Mouse (Mus musculus) kidney, postnatal 10 days (tissue): ENCODE results near the gene Etv6.

ENCODE experiments used
- DNase-seq: peaks from one replicate; pipeline ENCODE4 v3.0.0; 2021; ENCODE audit warnings: mixed read lengths

The Etv6 gene

DNA sequence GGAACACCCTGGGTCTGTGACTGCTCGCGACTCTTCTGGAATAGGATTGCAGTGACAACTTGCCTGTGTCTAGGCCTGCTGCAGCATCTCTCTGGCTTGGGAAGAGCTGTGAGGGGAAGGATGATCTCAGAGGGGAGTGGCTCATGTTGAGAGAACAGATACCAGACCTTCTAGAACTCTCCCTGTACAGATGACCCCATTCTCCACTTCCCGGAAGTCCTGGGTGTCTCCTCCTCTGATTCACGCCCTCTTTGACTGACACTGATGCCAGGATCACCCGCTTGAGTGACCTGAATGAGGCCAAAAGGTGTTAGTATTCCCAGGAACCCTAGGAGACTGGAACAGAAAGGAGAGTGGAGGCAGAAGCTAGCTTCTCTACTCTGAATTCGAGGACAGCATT lies 137.9 kb downstream of the Etv6 start:
- no peak for DNase-seq

DNA sequence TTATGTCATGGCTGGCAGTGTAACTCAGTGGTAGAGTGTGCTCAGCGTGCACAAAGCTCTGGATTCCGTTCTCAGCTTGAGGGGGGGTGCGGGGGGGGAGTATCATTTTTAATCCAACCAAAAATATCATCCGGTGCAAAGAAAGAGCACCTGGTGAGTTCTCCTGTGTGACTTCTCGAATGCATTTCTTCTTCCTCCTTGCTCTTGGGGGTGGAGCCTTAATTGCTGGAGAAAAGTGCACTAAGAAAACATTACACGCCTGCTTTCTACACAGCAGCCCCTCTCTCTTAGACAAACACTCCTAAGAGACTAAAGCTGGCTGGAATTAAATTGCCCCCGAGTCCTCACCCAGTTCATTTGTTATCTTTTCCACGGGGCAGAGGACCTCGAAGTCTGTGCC lies 139.6 kb downstream of the Etv6 start:
- no peak for DNase-seq

DNA sequence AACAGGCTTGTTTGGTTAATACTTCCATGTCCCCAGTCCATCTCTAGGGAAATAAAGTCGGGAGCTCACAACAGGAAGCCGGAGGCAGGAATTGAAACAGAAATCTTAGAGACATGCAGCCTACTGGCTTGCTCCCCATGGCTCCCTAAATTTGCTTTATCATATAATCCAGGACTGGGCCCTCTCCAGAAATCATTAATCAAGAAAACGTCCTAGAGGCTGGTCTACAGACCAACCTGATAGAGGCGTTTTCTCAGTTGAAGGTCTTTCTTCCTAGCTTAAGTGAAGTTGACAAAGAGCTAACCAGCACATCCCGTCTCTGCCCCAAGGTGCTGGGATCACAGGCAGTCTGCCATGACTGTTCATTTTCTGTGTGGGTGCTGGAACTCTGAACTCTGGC lies 141.7 kb downstream of the Etv6 start:
- no peak for DNase-seq

DNA sequence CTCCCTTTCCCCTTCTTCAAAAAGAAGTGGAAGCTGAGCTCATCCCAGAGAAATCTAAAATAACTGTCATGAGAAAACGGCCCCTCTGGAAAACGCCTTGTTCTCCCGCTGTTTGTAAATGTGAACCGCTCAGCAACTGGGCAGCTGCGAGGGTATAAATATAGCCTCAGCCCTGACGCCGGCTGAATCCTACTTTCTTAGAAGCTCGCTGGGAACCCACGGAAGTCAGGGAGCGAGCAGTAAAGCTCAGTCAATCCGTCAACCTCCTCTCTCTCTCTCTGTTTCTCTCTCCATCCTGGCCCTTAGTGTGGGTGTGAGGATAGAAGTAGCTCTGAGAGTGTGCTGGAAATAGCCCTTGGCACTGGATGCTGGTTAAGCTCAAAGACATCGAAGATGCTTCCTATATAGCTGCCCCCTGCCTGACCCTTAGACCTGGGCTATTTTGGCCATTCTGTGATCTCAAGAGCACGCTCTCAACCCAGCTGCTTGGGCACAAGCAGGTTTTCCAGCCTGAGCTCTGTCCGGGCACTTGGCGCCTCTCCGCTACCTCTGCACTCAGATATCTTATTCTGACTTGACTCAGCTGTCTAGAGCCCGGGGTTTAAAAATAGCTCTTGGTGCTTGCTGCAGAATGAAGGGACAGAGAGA lies 146.9 kb downstream of the Etv6 start:
- DNase-seq = peak; percentile 38

DNA sequence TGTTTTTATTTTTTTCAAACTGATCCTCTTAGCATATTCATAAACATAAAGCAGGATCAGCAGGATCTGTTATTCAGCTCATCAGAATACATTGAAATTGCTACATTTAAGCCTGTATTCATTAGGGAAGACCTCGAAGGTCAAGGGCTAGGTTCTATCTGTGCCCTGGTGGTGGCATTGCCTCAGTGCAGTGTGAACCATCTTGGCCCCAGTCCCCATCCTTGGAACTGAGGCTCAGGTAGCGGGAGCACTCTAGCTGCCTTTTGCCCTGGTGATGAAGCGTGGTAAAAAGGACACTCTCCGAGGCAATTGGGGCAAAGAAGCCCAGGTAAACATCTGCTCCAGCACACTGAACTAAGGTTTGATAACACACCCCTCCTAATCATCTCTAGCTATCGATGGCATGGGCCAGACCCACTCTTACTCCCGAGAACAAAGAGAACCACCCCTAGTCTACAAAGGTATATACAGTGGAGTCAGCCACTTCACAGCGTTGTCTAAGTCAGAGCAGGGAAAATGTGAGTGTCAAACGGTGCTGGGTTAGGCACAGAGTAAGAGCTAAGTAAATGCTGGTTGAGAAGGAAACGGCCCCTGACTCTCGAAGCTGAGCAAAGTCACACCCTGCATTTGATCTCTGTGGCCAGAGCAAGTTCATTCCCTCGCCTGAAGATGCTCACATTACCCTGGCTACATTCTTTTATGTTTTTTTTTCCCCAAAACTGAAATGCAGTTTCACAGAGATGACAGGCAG lies 148.3 kb downstream of the Etv6 start:
- DNase-seq = no peak

DNA sequence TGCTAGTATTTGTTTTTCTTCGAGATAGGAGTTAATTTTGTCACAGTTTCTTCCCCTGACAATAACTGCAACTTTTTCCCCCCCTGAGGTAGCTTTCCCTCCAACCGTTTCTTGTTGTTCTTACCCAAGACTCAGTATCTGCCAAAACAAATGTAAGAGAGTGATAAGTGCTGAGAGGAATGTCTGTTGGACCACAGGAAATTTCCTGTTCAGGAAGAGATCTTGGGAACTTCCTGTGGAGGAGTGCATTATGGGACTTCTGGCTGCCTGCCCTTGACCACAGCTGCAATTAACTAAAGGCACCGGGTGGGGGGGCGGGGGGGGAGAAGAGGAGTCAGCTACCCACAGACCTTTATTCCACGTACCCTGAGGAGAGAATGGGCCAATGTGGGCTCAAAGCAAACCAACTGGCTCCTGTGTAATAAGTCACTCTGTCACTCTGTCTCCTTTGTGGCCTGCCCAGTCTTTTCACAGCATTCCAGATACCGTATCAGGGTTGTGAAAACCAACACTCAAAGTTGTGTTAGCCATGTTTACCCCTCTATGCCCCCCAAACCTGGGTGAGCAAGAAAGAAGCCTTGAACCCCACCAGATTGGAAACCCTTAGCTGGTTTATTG lies 150.9 kb downstream of the Etv6 start:
- peak; percentile 86 for DNase-seq

DNA sequence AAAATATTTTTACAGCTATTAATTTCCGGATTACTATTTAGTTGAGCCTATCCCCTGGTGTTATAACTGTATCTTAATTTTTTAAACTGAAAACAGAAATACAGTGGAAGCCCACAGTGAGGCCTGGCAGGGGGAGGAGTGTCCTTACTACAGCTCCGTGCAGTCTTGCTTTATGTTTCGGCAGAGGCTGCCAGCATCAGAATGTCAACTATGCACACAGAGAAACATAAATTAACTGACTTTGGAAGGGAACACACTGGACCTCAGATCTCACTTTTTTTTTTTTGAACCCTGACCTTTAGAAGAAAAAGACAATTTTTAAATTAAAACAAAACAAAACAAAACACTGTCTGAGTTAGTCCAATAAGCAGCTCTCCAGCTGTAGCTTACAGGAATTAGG lies 153.2 kb downstream of the Etv6 start:
- no peak for DNase-seq

DNA sequence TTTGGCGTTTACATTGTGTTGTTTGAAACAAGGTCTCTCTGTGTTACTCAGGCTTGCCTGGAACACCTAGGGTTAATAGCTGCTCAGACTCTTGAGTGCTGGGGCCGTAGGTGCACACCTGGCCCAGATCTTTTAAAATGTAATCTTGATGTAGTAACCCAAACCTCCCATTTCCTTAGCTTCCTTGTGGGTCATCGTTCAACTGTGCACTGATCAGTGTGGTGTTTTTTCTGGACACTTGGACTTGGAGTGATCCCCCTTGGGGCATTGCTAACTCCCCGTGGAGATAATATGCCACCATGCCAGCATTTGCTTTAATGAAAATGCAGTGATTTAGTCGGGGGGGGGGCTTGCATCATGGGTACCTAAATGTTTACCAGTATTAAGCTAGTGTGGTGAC lies 153.7 kb downstream of the Etv6 start:
- no peak for DNase-seq

DNA sequence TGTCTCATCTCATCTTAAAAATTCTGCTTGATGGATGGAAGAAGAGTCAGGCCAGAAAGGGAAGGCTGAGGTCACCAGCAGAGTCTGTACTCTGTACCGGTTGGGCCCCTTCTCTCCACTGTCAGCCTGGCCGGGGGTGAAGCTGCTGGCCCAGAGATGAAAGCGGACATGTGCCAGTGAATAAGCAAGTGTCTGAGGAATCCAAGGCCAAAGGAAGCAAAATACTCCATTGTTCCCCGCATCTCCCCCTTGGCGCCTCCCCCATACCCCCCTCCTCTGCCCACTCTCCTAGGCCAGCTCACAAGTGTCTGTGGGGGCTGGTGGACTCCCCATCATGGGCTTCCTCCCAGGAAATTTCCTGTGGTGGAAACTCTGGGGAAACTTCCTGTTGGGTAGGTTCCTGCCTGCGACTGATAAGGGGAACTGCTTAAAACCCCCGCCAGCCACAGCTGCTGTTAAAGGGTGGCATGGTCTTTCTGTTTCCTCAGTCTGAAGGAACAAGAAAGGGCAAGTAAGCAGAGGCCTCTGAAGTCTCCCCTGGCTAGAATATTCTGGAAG lies 154.2 kb downstream of the Etv6 start:
- DNase-seq = peak; percentile 53

DNA sequence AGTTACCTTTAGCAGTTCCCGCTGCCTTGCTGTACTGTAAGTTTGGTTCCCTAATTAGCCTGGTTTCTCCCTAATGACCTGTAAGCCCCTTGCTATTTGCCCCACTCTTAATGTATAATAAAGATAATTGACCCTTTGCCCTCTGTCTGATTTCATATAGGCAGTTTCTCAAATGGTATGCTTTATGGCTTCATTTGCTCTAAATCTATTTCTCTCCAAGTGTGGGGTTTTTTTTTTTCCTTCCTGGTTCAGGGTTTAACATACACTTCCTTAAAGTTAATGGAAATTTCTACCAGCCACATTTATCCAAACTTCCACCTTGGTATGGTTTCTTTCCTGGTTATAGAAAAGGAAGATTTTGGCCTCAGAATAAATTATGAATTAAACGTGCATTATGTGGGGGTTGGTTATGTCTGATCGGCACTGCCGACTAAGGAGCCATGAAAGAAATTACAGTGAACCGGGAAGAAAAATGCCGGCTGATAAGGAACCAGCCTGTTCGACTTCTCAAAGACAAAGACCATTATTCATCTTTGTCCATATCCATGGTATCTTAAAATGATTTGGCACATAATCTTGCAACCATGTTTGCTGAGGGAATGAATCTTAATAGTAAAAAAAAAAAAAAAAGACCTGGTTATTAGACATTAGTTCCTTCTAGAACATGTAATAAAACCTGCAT lies 155.2 kb downstream of the Etv6 start:
- no peak for DNase-seq

DNA sequence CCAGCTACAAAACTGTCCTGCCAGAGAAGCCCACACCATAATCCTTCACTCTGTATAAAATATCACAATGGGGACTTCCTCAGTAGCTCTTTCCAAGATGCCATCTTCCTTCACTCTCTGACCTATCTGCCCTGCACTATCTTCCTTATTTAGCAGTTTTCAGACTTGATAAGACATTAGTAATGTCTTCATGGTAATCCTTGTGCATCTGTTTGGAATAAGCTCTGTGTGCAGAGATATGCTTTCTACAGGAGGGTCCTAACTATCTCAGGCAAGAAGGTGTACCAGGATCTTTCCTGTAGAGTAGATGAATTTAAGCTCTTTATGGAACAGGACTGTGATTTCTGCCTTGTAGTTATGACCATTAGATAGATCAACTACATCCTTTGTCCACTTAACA lies 157.2 kb downstream of the Etv6 start:
- no peak for DNase-seq

DNA sequence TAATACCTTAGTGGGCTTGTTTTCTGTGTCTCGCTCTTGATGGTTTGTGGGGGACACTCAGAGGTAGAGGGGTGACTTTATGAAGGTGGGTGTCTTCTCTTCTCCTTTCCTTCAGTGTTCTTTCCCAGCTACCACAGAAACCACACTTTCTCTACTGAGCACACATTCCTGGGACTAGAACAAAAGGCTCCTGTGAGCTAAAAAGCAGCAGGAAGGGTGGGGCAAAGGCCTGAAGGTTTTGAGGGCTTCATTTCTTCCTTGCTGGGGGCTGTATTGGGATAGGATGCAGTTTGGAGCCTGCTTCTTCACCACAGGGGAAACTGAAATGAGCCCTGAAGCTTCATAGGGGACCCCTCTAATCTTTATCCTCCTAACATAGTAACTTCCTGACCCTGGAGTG lies 164.4 kb downstream of the Etv6 start:
- no peak for DNase-seq

DNA sequence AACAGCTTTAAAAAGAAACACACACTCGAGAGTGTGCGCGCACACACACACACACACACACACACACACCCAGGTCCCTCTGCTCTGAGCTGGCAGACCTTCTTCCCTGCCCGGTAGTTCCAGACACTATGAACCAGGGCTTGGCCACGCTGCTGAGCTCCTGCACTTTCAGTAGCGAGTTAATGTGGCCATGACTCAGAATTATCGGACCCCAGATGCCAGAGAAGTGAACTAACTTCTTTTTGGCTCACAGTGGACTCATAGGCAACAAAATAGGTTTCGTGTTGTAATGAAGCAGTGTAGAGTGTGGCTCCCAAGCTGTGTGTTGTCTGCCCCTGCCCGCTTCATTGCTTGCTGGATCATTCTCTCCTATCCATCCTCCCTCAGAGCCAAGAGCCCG lies 165.1 kb downstream of the Etv6 start:
- DNase-seq = no peak

DNA sequence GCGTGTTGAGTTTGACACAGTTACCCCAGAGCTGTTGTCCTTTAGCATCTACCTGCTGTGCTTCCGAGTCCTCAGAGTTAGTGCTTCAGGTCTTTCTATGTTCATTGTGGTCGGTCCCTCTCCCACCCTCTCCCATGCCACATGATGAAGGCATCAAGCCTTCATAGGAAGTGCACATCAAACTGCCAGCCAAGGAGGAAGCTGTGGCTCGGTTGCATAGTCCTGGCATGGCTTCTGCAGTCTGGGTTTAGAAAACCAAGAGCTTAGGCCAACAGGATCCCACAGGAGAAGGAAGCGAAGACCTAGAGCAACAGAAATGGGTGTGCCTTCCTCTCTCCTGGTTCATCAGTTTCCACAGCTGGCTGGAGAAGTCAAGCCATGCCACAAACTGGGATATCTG lies 166.7 kb downstream of the Etv6 start:
- DNase-seq = no peak

DNA sequence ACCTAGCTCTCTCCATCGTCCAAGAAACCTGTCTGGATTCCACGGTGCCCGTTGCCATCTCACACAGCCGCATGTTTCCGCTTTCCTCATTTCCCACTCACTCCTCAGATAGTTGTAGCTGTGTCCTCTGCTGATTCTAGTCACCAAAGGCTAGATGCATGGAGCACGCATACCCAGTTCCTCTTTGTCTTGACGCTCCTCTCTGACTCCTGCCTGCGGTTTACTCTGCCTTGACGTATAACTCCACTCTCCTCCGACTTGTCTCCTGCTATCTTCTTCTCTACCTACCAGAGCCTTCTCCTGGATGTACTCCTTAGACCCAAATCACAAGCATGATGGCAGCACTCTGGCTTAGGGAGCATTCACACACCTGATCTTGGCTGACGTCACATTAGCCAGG lies 169.7 kb downstream of the Etv6 start:
- DNase-seq = no peak

DNA sequence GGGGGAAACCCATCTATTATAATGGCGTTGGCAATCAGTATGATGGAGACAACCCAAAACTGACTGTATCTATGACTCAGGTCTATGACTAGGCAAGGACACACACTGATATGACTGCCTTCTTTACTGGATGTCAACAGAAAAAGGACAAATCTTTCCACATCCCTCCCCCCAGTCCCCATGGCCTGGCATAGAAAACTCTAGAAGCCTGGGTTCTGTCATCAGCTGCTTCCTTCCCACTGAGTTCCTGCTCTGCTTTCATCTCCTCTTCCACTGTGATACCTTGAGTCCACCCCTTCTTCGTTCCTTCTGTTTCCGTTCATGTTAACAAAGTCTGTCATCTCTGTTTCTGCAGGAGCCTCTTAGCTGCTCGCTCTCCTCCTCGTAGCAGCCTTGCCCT lies 170.2 kb downstream of the Etv6 start:
- DNase-seq = no peak

DNA sequence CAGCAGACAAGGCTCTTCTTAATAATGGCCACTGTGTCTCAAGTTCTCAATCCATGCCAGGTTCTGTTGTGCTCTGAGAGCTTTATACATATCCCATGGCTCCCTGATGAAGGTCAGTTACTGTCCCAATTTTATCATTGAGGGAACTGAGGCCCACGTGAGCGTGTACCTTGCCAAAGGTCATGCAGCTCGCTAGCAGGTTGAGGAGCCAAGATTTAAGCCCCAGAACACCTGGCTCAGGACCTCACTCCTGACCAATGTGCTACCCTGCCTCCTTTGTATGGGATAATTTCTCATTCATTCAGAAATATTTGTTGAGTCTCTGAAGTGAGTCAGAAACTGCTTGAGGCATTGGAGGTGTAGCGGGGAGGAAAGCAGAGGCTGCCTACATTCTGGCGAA lies 170.8 kb downstream of the Etv6 start:
- no peak for DNase-seq

DNA sequence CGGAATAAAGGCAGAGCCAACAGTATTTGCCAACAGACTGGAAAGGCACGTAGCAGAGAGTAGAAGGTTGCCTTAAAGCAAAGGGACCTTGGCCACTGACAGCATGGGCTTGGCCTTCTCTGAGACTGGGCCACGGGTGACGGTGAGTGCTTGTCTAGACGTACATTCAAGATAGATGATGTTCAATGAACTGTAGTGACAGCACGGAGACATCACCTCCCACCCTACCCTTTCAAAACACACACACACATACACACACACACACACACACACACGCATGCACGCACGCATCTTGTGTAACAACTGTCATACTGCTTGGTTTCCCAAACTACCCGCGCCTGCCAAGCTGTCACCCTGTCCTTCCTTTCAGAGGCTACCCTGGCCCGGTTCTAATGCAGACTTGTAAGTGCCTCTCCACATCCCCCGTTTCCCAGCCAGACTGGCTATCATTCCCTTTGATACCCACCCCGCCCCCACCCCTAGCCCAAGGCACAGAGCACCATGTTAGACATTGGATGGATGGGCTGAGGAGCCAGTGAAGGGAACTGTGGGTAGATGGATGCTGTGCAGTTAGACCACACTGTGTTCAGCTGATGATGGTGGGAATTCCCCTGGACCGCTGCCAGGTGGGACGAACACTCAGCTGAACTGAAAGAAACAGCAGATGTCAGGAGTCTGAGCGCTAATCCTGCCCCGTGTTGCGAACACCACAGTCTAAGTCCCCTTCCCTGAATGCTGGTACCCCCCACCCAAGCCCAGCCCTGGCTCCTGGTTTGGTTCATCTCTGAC lies 172.1 kb downstream of the Etv6 start:
- DNase-seq = peak; percentile 84

DNA sequence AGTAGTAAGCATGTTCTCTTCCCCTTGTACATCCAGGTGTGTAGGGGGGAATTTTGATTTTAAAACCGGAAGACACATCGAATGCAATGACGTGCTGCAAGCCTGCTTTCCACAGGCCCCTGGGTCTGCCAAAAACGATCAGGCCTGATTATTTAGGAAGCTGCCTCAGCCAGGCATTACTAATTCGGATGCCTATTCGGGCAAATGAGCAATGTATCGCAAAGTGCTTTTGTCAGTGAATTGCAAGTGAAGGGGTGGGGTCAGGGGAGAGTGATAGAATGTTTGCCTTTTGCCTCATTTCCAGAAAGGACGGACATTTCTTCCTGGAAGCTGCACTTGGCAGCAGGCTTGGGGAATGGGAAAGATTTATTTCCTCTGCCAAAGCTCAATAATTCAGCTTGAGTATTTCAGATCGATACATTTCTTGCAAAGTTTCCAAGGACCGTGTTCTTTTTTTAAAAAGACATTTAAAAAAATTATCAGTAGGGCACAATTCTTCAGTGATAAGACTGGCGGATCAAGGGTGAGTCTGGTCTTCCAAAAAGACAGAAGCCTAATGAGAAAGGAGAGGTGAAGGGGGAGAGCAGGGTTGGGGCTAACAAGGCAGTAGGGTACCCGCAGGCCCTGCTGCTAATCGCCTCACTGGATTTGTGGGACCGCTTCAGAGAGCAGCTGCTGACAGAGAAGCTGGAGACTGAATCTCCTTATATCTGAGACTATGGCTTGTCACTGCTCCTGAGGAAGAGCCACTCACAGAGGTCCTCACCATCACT lies 172.9 kb downstream of the Etv6 start:
- no peak for DNase-seq

DNA sequence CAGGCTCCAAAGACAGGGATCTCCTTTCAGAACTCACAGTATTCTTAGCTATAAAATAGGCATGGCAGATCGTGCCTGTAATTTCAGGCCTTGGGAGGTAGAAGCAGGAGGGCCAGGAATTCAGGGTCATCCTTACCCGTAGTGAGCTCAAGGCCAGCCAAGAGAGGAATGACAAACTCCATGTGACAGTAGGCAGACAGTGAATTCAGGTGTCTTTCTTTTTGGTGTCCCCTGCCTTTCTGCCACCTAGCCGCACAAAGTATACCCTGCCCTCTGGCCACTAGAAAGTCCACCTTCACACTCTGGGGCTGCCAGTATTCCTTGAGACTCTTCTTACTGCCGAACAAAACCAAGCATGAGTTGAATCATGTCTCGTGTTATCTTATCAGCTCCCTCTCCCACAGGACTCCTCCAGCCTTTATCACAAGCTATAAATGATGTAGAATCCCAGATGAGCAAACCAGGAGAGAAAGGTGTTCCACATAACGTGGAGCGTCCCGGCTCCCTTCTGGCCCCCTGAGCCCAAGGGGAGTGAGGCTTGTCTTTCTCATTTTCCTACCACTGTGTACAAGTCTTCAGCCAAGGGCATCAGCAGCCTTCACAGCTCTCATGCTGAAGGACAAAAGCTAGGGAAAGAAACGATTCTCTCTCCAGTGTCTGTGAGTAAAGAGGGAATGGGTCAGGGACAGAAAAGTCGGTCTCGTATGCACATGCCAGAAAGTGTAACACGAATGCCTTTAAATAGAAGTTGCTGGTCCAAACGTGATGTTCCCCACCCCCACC lies 175.4 kb downstream of the Etv6 start:
- DNase-seq = no peak

DNA sequence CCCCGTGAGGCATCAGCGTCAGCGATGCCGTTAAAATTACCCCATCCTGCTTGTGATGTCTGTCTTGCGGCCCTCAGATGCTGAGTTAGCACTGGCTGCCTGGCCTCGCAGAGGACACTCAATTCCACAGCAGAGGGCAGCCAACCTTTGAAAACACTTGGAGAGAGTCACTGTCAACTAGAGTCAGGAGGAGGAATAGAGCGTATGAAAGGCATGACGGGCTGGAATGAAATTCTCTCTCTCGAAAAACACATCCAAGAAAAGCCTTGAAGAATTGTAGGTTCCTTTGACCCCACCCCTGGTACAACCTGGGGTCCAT lies 175.9 kb downstream of the Etv6 start:
- no peak for DNase-seq
